Mouse (Mus musculus) embryo, embryonic 9.5 days (tissue): ENCODE measurements around the gene Rbm41.

Experiments
- DNase-seq: peaks from one replicate; pipeline ENCODE4 v3.0.0-alpha.2; 2017; ENCODE audit errors: extremely low spot score

Rbm41 gene

DNA sequence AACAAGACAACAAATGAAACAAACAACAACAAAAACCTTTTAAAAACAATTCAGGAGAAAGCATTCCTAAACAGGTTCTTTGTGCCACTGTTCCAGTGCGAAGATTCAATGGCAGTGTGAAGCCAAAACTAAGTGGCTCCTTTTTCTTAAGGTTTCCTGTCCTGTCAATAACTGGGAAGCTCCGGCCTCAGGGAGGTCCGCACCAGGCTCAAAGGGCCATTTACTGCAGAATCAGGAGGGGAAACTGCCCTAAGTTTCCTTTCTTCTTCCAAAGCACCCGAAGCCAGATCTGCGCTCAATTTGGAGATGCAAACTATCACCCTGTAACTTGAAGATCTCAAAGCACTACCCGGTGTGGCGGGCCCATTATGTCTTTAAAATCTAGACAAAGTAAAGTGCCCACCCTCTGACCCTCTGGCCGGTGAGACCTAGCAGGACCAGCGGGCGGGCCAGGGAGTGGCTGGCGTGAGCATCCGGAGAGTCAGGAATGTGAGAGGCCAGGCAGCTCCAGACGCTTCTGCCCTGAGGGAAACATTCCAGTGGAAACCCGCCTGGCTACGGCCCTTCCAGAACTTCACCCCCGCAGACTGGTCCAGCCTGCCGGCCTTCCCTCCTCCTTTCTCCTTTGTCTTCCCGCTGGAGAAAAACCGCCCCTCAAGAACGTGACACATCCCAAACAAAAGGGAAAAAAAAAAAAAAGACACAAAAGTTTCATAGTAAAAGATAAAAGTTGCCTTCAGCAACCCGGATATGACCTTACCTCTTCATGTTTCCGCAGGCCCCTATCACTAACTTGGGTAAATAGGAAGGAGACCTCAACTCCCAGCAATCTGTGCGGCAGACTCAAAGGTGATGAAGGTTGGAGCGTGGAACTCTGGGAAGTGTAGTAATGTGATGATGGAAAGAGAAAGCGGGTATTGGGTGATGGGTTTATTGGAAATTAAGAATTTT, at the start of gene Rbm41:
Gene Rbm41, minus strand, starts transcription at position 856 of the 951 bp plus-strand sequence.
- peak; percentile 55 for DNase-seq

DNA sequence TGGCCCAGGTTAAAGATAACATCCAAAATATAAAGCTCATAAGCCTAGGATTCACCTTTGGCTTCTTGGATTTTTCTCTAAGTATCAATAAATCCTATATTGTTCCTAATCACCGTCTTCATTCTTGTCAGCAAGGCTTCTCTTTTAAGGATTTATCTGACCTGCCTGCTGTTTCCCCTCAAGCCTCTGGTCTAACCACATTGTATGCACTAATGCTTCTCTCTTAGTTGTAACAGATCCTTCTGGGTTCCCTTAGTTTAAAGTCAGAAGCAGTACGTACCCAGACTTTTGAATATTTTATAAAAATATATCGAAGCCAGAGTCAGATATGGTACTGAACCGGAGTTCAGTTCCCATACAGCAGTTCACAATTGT, 283 bp upstream of the Rbm41 start:
- DNase-seq = no peak

- DNase-seq = no peak
Measured at GRCm38 (mm10) chrX:139982115-139982514, 16.3 kb downstream of the Rbm41 start.

GRCm38 (mm10) chrX:139933507-139933906, 64.9 kb downstream of the Rbm41 start:
- no peak for DNase-seq

DNA sequence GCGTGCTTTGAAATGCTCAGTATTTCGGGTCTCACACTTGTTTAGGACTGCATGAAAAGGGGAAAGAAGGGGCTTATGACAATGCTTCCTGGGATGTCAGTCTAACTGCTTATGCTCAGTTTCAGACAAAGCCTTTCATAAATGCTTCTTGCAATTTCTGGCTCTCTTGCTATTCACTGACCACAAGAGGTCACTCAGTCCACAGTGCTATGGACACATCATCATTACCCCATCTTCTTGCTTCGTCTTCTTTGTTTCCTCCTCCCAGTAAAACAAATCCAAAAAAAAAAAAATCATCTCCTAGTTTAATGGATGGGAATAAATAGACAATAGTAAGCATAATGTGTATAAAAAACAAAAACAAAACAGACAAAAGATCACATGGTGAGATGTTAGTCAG, 65.9 kb downstream of the Rbm41 start:
- no peak for DNase-seq

- no peak for DNase-seq
Measured at GRCm38 (mm10) chrX:139920572-139920971, 77.8 kb downstream of the Rbm41 start.

DNA sequence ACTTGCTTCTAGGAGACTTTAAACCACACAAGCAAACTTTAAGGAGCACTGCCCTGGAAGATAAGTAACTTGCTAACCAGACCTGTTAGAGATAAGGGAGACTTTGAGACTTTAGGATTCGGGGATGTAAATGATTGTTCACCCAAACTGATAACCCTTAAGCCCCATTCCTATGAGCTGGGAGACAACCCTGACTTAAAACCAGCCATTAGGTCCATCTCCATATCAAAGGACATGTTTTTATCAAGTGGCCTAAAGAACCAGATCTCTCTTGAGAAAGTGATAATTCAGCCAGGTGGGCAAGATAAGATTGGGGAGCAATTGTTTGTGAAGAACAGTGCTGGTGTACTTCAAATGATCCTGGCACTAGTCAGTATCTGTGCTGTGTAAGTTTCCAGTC, 107.0 kb downstream of the Rbm41 start:
- no peak for DNase-seq

DNA sequence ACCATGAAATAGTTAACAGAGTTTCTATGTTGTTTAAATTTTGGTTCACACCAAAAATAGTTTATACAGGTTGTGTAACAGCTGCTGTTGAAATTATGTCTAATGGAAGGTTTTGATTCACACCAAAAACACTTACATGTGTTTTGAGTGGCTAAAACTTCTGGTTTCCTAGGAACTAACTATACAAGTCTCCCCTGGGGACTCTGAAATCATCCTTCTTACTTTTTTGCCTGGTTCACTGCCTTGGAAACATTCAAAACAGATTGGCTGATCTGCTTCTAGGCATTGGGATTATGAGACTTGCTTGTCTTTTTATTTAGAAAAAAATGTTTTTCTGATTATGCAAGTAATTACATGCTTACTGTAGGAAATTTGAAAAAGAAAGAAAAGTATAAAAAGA, 115.2 kb downstream of the Rbm41 start:
- no peak for DNase-seq

DNA sequence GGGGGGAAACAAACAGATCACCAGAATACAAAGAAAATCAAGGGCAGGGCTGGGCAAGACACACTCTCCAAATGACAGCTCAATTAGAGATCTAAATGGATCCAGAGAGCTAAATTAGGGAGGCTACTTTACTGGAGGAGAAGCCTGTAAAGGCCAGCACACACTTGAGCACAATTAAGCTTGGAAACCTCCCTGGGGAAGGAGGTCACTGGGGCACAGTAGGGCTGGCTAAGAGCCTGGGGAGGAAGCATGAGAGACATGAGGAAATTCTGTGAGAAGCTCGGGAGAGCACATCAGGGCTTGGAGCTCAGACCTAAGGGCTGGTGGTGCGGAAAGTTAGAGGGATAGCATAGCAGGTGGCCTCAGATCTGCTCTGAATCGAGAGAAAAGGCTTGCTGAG, 120.5 kb downstream of the Rbm41 start:
- DNase-seq = no peak

GRCm38 (mm10) chrX:139877105-139877504, 121.3 kb downstream of the Rbm41 start:
- no peak for DNase-seq

DNA sequence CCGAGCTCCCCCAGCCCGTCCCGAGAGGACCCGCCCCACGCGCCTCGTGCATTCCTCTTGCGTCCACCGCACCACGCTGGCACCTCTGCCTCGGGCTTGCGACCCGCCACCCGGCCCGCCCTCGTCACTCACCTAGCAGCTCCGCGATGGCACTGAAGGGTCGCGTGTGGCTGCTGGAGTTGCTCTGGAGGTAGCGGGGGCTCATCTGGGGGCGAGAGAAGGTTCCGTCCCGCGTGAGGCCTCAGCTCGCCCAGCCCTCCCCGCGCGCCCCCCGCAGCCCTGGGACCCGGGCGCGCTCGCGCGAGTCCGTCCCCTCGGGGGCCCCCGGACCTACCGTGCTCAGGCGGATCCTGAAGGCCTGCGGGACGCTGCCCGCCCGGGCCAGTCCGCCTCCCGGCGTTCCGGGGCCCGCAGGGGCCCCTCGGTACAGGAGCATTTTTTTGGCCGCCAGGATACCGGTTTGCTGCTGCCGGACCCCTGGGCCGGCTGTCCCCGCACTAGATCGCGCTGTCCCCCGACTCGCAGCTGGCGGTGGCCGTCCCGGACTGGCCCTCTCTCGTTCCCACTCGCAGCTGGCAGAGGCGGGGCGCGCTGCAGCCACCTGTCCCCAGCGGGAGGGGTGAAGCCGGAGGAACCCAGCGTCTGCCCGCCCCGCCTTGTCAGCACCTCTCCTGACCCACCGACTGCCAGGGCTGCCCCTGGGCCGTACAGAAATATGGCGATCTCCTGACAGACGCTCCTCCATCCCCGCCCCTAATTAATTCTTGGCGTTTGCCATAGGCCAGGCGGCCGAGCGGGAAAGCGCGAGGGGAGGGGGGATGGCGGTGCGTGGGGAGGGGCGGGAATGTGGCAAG, 127.2 kb downstream of the Rbm41 start, which contains the start of gene Morc4:
Gene Morc4, minus strand, starts transcription at position 740 of the 854 bp plus-strand sequence.
- DNase-seq = peak; percentile 76

GRCm38 (mm10) chrX:139870300-139870711, 128.1 kb downstream of the Rbm41 start:
- peak; percentile 20 for DNase-seq

GRCm38 (mm10) chrX:139859402-139859801, 139.0 kb downstream of the Rbm41 start:
- DNase-seq = no peak

- no peak for DNase-seq
Measured at GRCm38 (mm10) chrX:139854795-139855194, 143.6 kb downstream of the Rbm41 start.

- DNase-seq = no peak
Measured at GRCm38 (mm10) chrX:139841091-139841490, 157.3 kb downstream of the Rbm41 start.
